Mouse (Mus musculus) heart, embryonic 16.5 days (tissue): ENCODE measurements around the gene Chsy1. TPM values are rescaled to one million over a fixed set of nuclear protein-coding genes. Genes with fewer than 3 reads are reported as not detected.
A peak's percentile ranks its signal among the peaks of the same experiment; 100 is the strongest.
"Not testable (repeated sequence)": the region's sequence is repeated elsewhere in the genome, so short reads cannot be mapped to it uniquely, and the experiment has no call there.

Experiments used
- ATAC-seq: fragments of 200-750 bp; cut with Nextera tagmentation; replicated peaks from 2 replicates; pipeline ENCODE4 v1.8.0; 2017; ENCODE audit warnings: moderate number of reproducible peaks; ENCODE audit not compliant: insufficient read depth, low FRiP score; ENCODE audit errors: extremely low read depth
- H3K27ac ChIP-seq: fragments of 300-500 bp; sonication (generic); 2 replicates; pipeline ENCODE4 v1.5.1; 2014; ENCODE audit warnings: mild to moderate bottlenecking, low read length, control low read depth, moderate library complexity
- H3K27me3 ChIP-seq: fragments of 300-500 bp; sonication (generic); 2 replicates; pipeline ENCODE4 v1.6.1; 2014; ENCODE audit warnings: low read length, mixed read lengths; ENCODE audit not compliant: control insufficient read depth, insufficient read depth
- H3K36me3 ChIP-seq: fragments of 300-500 bp; sonication (generic); 2 replicates; pipeline ENCODE4 v1.6.1; 2014; ENCODE audit not compliant: control insufficient read depth, insufficient read depth
- H3K4me1 ChIP-seq: fragments of 300-500 bp; sonication (generic); 2 replicates; pipeline ENCODE4 v1.6.1; 2014; ENCODE audit warnings: low read length, mixed read lengths; ENCODE audit not compliant: control insufficient read depth, insufficient read depth
- H3K4me2 ChIP-seq: fragments of 300-500 bp; sonication (generic); 2 replicates; pipeline ENCODE4 v1.6.1; 2014; ENCODE audit warnings: low read depth, mild to moderate bottlenecking, control low read depth, low read length
- H3K4me3 ChIP-seq: fragments of 300-500 bp; sonication (generic); 2 replicates; pipeline ENCODE4 v1.5.1; 2014; ENCODE audit warnings: mild to moderate bottlenecking, control low read depth, low read length
- H3K9ac ChIP-seq: fragments of 300-500 bp; sonication (generic); 2 replicates; pipeline ENCODE4 v1.6.1; 2014; ENCODE audit warnings: low read length, control low read depth
- H3K9me3 ChIP-seq: fragments of 300-500 bp; sonication (generic); replicated peaks from 2 replicates; pipeline ENCODE4 v1.6.1; 2016; ENCODE audit warnings: low read length; ENCODE audit not compliant: control insufficient read depth
- WGBS: fragments of 180-500 bp; shearing (Covaris S2); extraction: QIAGEN DNeasy Blood & Tissue Kit; methylation state at CpG from one replicate; pipeline ENCODE4 v1.1.7; 2014; 5-methylcytosine and 5-hydroxymethylcytosine counted together
- polyA plus RNA-seq: library from polyadenylated mRNA; unstranded; fragments of >200 nt; fragmentation: Nextera tagmentation; extraction: Ambion mirVana; gene quantifications from 2 replicates; pipeline ENCODE4 v1.2.1, GENCODE M21; 2015

The Chsy1 gene
- polyA plus RNA-seq, 1 experiment from 2014 or later: 10.8 TPM

- no peak overlapping the region for H3K4me2 ChIP-seq
- WGBS: 79% methylated on average over 7 of the region's 7 CpGs
- ATAC-seq: no peak
- H3K9me3 ChIP-seq: peaks cover 2% of the 10 kb centered on the region; the same call in 1 of the 2 replicates
- no peak overlapping the region for H3K4me3 ChIP-seq
- no peaks in the 10 kb centered on the region for H3K36me3 ChIP-seq
- H3K27ac ChIP-seq: no peak overlapping the region
- no peak overlapping the region for H3K9ac ChIP-seq
- peaks cover 11% of the 10 kb centered on the region for H3K4me1 ChIP-seq
- no peaks in the 10 kb centered on the region for H3K27me3 ChIP-seq
Measured at GRCm38 (mm10) chr7:66182075-66182715, 72.9 kb downstream of the Chsy1 start.

- H3K4me3 ChIP-seq: no peak overlapping the region
- no peak for ATAC-seq
- 70% methylated on average over 8 of the region's 8 CpGs for WGBS
Measured at GRCm38 (mm10) chr7:66183404-66183803, 74.1 kb downstream of the Chsy1 start.

GRCm38 (mm10) chr7:66184026-66184425 is 74.7 kb downstream of the Chsy1 start:
- no peak for ATAC-seq
- H3K4me1 ChIP-seq: peaks cover 20% of the 10 kb centered on the region
- H3K4me3 ChIP-seq: no peak overlapping the region

More at GRCm38 (mm10) chr7:66183404-66183803, 74.1 kb downstream of the Chsy1 start:
- Histone ChIP-seq H3K4me1 (peaks cover 21% of the 10 kb centered on the region), H3K36me3 (no peaks in the 10 kb centered on the region), H3K27me3 (no peaks in the 10 kb centered on the region), H3K4me2 (no peak overlapping the region), H3K9ac (no peak overlapping the region), H3K27ac (no peak overlapping the region), H3K9me3 (peaks cover 2% of the 10 kb centered on the region; the same call in 1 of the 2 replicates)

GRCm38 (mm10) chr7:66185370-66185769 is 76.1 kb downstream of the Chsy1 start:
- Histone ChIP-seq H3K27ac (no peak overlapping the region), H3K9ac (no peak overlapping the region), H3K9me3 (peaks cover 2% of the 10 kb centered on the region; the same call in 1 of the 2 replicates), H3K36me3 (no peaks in the 10 kb centered on the region), H3K4me1 (peaks cover 15% of the 10 kb centered on the region), H3K27me3 (no peaks in the 10 kb centered on the region), H3K4me2 (no peak overlapping the region), H3K4me3 (no peak overlapping the region)
- ATAC-seq: no peak
- WGBS: 90% methylated on average over 5 of the region's 5 CpGs

More at GRCm38 (mm10) chr7:66184026-66184425, 74.7 kb downstream of the Chsy1 start:
- Histone ChIP-seq H3K4me2 (no peak overlapping the region), H3K36me3 (no peaks in the 10 kb centered on the region), H3K27me3 (no peaks in the 10 kb centered on the region), H3K27ac (no peak overlapping the region), H3K9ac (no peak overlapping the region), H3K9me3 (peaks cover 2% of the 10 kb centered on the region; the same call in 1 of the 2 replicates)
- 72% methylated on average over 4 of the region's 4 CpGs for WGBS

- Histone ChIP-seq H3K4me1 (peaks cover 15% of the 10 kb centered on the region), H3K4me2 (no peak overlapping the region), H3K9me3 (no peaks in the 10 kb centered on the region), H3K27me3 (no peaks in the 10 kb centered on the region), H3K4me3 (no peak overlapping the region), H3K27ac (peak overlapping the region; percentile 69), H3K36me3 (no peaks in the 10 kb centered on the region), H3K9ac (peak overlapping the region; percentile 43; the same call in 1 of the 2 replicates)
- ATAC-seq: peak; percentile 55
- WGBS: 31% methylated on average over 4 of the region's 4 CpGs
Measured at GRCm38 (mm10) chr7:66187581-66188231, 78.4 kb downstream of the Chsy1 start.

GRCm38 (mm10) chr7:66190385-66190784 is 81.1 kb downstream of the Chsy1 start:
- WGBS: 90% methylated on average over 10 of the region's 10 CpGs
- H3K9me3 ChIP-seq, H3K4me2 ChIP-seq, ATAC-seq, H3K4me3 ChIP-seq, H3K27me3 ChIP-seq, H3K36me3 ChIP-seq, H3K9ac ChIP-seq, H3K27ac ChIP-seq: not testable (repeated sequence)
- peaks cover 23% of the 10 kb centered on the region for H3K4me1 ChIP-seq

GRCm38 (mm10) chr7:66194511-66194910 is 85.2 kb downstream of the Chsy1 start:
- H3K4me1 ChIP-seq: peaks cover 42% of the 10 kb centered on the region

GRCm38 (mm10) chr7:66195881-66196280 is 86.6 kb downstream of the Chsy1 start:
- no peak for ATAC-seq
- Histone ChIP-seq H3K9ac (no peak overlapping the region), H3K27ac (peak overlapping the region; percentile 95), H3K4me1 (peaks cover 51% of the 10 kb centered on the region), H3K27me3 (no peaks in the 10 kb centered on the region), H3K36me3 (no peaks in the 10 kb centered on the region), H3K9me3 (no peaks in the 10 kb centered on the region), H3K4me3 (no peak overlapping the region), H3K4me2 (peak overlapping the region; percentile 24; the same call in 1 of the 2 replicates)
- WGBS: 38% methylated on average over 1 of the region's 1 CpGs

More at GRCm38 (mm10) chr7:66194511-66194910, 85.2 kb downstream of the Chsy1 start:
- Histone ChIP-seq H3K9ac (no peak overlapping the region), H3K36me3 (no peaks in the 10 kb centered on the region), H3K4me2 (no peak overlapping the region), H3K27ac (0 out of 2 replicates have a peak overlapping the region, but pooled peaks have one; percentile 95), H3K9me3 (no peaks in the 10 kb centered on the region), H3K4me3 (no peak overlapping the region), H3K27me3 (no peaks in the 10 kb centered on the region)
- ATAC-seq: no peak
- WGBS: 68% methylated on average over 3 of the region's 3 CpGs
